Mouse (Mus musculus) thymus, postnatal 14 days (tissue): ENCODE data around the gene Ubc.

Experiments used
- DNase-seq: peaks from one replicate; pipeline ENCODE4 v3.0.0; 2021

Ubc gene

GRCm38 (mm10) chr5:125381954-125382672 lies 7.9 kb downstream of the Ubc start:
- DNase-seq, result no peak

DNA sequence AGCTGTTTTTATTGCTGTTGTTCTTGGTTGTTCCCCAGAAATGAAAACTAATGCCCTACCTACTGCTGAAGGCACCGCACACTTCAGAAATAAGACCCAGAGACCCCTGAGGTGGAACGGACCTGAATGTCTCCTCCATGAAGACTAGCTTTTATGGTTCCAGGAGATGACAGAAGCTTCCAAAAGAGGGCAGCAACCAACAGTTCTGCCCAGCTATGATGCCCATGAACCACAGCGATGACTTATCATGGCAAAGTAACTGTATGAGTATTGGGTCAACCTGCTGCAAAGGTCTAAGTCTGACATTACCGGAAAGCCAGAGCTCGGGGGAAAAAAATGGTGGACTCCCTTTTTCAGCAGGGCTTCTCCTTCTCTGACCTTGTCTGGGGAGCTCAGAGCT lies 11.1 kb downstream of the Ubc start:
- DNase-seq, result no peak

DNA sequence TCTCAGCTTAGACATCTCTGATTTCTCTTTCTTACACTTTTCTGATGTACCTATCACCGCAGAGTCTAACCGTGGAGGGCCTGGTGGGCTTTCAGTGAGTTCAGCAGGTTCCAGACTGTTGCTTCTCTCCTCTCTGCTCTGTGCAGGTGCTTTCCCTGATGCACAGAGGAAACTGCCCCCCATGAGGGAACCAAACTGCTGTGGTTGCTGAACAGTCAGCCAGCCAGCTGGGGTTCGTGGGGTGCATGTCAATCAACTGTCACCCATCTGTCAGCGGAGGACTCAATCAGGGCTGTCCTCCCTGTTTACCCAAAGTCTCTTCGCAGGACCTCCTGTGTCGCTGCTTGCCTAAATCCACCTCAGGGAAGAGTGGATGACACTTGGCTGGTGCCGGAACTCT lies 12.8 kb downstream of the Ubc start:
- peak; percentile 75 for DNase-seq

DNA sequence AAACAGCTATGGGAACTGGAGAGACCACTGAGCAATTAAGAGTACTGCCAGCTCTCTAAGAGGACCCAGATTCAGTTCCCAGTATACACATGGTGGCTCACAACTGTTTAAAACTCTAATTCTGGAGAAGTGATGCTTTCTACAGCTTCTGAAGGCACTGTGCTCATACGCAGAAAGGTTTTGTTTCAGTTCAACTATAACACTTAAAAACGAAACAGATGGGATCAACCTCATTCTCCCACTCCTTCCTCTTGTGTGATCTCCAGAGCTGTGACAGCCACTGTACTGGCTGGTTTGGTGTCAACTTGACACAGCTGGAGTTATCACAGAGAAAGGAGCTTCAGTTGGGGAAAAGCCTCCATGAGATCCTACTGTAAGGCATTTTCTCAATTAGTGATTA lies 14.1 kb downstream of the Ubc start:
- no peak for DNase-seq

- no peak for DNase-seq
These were observed 18.0 kb downstream of the Ubc start for GRCm38 (mm10) chr5:125372027-125372426.

GRCm38 (mm10) chr5:125370950-125371693 lies 18.9 kb downstream of the Ubc start:
- no peak for DNase-seq

- DNase-seq, result peak; percentile 74
These were observed 21.4 kb downstream of the Ubc start for GRCm38 (mm10) chr5:125368568-125368967.

DNA sequence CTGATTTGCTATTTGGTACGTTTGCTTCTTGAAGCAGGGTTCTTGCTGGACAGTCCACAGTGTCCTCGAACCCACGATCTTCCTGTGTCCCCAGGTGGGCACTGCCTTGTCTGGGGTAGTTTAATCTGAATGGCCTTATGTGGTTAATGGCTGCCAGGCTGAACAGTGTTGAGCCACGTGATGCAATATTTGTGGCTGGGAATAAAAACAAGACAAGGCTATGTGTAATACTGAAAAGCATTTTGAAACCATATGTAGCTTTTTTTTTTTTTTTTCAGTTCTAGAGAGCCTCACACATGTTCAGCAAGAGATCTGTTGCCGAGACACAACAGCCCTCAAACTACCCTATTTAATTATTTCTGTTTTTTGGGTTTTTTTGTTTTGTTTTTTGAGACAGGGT lies 21.8 kb downstream of the Ubc start:
- DNase-seq, result no peak

GRCm38 (mm10) chr5:125364851-125365429 lies 25.1 kb downstream of the Ubc start:
- no peak for DNase-seq

- DNase-seq, result no peak
These were observed 26.1 kb downstream of the Ubc start for GRCm38 (mm10) chr5:125363894-125364293.

- no peak for DNase-seq
These were observed 29.0 kb downstream of the Ubc start for GRCm38 (mm10) chr5:125360981-125361510.

DNA sequence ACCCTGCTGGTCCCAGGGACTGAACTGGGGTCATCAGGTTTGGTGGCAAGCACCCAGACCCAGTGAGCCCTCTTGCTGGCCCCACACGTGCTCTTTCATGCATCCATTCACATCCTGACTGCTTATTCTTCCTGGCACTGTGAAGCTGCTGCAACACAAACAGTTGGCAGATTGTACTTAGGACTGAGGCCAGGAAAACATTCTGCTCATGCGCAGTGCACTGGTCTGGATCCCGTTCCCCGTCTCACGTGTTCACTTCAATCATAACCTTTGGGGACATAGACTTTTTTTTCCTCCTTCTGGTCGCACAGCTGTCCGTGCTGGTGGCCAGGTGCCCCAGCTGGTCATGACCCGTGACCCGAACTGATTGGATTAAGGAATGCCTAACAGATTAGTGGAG lies 29.4 kb downstream of the Ubc start:
- no peak for DNase-seq

GRCm38 (mm10) chr5:125358270-125358608 lies 31.8 kb downstream of the Ubc start:
- no peak for DNase-seq

DNA sequence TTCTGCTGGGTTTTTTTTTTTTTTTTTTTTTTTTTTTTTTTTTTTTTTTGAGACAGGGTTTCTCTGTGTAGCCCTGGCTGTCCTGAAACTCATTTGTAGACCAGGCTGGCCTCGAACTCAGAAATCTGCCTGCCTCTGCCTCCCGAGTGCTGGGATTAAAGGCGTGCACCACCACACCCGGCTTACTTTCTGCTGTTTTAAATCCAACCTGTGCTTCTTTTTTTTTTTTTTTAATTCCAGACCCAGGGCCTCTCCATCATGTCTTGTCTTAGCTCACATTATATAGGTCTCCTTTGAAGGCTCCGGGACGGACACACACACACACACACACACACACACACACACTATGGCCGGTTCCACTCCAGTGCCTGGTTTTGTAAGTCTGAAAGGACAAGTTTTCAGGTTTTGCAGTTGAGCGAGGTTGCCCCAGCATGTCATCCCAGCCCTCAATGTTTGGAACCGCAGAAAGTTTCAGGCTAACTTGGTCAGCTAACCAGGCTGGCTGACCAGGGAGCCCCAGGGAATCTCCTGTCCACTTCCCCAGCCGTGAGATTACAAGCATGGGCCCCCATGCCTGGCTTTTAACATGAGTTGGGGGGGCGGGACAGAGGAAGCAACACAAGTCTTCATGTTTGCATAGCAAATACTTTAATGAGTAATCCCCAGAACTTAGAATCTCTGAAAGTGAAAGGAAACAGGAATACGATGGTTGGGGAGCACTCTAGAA lies 32.3 kb downstream of the Ubc start:
- DNase-seq, result no peak

- DNase-seq, result no peak
These were observed 34.4 kb downstream of the Ubc start for GRCm38 (mm10) chr5:125355650-125356049.

- DNase-seq, result no peak
These were observed 35.0 kb downstream of the Ubc start for GRCm38 (mm10) chr5:125354885-125355492.

DNA sequence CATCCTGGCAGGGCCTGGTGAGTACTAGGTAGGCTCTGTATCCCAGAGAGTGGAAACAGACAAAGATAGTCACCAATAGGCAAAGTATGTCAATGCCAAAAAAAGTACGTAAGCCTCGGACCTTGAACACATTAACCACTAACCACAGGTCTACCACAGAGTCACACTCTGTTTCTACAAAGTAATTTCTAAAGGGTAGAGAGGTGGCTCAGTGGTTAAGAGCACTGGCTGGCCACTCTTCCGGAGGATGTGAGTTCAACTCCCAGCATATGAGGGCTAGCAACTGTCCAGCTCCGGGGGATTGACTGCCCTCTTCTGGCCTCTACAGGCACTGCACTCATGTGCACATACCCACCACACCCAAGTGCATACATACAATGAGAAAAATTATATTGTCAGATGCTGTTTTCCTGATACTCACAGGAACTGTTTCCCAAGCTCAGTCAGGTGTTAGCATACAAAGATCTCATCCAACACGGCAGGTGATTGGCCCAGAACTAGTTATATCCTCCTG lies 37.2 kb downstream of the Ubc start:
- no peak for DNase-seq

DNA sequence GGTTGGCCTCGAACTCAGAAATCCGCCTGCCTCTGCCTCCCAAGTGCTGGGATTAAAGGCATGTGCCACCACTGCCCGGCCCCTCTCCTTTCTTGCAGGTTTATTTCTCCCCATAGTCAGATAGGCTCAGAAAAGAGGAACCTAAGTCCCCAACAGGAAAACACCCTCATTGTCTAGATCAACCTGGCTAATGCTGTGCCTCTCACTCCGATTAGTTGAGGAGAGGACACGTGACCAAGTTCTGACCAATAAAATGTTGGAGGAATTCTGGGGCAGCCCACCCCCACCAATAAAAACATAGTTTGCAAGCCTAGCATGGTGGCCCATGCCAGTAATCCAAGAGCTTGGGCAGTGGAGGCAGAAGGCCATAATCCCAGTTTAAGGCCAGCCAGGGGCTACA lies 38.1 kb downstream of the Ubc start:
- DNase-seq, result no peak

DNA sequence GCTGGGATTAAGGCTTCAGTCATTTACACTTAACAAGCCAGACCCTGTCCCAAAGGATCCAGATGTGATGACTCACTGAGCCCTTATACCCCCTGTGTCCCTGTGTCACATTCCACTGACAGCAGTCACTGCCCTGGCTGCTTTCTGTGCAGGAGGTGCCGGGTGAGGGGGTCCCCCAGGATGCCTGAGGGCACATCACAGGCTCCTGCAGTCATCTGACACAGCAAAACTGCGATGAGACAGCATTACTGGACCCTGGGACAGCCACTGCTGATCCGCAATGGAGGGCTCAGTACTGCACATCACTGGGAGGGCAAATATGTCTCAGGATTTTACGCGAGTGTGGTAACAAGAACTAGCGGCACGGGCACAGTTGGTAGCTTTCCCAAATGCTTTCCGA lies 38.9 kb downstream of the Ubc start:
- DNase-seq, result no peak

DNA sequence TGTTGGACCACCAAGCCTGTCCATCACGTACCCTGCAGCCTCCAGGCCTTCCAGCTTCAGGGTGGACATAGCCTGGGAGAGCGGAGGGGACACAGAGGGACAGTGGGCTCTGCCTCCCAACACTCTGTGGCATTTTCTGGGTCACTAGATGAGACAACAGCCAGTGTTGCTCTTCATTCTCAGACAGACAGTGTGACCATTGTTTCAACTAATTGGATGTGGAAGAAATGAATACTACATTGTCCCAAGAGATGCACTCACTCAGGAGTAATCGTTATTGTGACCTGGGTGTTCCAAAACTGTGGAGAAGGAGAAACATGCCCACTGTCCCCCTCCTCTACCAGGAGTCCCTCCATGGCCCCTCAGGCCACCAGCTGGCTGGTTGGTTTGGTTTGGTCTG lies 40.6 kb downstream of the Ubc start:
- no peak for DNase-seq

DNA sequence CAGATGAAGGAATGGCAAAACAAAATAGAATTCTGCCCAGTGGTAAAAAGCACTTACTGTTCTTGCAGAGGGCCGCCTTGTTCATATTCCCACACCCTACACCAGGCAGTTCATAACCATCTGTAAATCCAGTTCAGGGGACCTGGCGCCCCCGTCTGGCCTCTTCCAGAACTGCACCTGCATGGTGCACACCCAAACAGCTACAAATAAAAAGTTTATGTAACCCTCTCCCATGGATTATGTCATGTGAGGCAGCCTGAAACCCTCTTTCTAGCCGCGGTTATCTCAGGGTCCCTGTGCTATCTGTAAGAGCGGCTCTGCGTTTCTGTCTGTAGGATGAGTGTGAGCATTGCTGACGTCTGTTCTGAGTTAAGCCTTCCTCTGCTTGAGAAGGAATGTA lies 41.5 kb downstream of the Ubc start:
- peak; percentile 67 for DNase-seq

DNA sequence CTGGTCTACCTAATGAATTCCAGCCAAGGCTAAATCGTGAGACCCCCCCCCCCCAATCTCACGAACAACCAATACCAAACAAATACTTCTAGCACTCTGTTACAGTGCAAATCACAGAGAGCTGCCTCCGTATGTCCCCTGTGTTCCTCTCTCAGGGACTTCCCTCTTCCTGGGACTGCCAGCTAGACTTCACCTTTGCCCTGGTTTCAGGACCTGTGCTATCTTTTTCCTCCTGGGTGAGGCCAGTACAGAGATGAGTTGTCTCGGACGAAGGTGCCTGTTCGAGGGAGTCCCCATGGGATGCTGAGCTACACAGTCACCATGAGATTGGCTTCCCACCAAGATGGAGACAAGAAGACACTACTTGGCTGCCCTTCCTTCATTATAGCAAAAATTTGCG lies 41.9 kb downstream of the Ubc start:
- DNase-seq, result no peak

DNA sequence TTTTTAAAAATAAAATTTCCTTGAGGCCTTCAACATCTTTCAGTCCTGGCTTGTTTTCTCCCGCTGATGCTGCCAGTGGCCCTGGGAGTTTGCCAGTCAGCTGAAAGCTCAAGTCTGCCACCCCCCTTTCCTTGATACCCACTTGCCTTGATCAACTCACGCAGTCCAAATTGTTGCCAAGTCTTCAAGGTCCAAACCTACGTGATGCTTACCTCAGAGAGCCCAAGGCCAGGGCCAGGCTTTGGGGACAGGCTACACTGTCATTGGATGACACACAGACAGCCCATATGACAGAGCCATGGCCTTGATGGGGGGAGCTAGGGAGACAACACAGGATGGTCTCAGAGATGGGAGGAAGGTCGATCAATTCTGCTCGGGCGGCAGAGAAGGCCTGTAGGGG lies 45.7 kb downstream of the Ubc start:
- DNase-seq, result no peak
